Mouse (Mus musculus) spleen, postnatal 10 days (tissue): Measurements from ENCODE around the gene Dlgap1.

Experiments used
- DNase-seq, 2 experiments: peaks; one replicate each; pipeline ENCODE4 v3.0.0; 2021 to 2022; ENCODE audit warnings: low spot score in 2 of 2

Dlgap1 gene

DNA sequence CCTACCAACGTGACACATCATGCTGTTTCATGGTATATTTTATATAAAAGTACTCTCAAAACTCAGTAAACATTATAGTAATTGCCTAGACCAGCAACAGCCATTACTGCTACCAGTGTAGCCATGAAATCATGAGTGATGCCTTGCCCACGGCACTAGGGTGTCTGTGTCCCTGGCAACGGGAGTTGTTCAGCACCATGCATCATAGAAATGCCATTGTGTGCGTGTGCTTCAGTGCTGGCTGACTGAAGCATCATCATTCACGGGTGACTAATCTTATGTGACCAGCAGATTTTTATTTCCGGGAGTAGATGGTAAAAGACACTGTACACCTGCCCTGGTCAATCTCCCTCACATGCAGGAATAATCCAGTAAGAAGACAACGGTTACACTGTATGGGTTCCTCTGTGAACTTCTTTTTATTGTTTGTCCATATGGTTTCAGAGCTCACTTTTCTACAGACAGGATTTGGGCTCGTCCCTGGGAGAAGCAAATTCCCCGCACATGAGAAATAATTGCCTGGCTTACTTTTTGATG, 203.7 kb downstream of the Dlgap1 start:
- DNase-seq = no peak

DNA sequence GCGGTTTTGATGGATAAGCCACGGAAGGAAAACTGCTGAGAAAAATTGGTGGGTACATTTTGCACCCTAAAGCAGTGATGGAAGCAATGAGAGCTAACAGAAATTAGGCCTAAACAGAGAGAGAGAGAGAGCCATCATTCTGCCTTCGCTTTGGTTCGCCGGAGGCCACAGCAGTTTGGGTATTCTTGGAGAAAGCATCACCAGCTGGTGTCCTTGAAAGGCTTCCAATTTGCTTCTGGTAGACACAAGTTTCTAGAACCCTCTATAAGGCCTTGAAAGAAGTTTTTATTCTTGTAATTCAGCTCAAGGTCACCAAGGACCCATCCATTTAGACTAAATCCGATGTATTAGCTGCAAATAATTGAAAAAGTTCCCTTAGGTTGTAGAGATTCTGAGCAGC, 205.0 kb downstream of the Dlgap1 start:
- no peak for DNase-seq

DNA sequence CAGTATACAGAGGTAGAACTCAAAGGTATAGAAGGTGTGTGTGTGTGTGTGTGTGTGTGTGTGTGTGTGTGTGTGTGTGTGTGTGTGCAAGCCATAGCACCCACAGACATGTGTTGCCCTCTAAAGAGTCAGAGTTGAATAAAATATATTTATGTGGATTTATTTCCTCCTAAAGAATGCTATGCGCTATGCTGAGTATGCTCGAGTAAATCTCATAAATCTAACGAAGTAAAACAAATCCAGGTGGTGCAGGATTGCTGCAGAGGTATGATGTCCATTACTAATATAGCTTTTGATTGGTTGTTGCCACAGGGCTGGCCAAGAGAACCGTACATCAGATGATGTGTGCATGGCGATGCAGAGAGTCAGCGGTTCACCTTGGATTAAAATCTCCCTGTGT, 222.4 kb downstream of the Dlgap1 start:
- no peak for DNase-seq

DNA sequence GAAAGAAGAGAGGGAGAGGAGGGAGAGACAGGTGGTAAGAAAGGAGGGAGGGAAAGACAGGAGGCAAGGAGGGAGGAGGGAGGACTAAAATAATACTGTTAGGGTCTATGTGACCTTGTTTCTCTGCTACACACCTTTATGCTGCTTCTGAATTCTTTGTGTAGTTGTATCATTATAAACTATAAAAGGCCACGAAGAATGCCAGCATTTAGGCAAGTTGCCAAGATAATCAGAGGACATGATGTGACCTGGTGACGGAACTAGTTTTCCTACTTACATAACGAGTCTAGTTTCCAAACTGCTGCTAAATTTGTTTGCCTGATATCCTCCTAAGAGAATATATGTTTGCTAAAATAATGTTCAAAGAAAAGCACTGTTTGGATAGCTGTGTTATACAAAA, 254.0 kb downstream of the Dlgap1 start:
- DNase-seq = no peak

DNA sequence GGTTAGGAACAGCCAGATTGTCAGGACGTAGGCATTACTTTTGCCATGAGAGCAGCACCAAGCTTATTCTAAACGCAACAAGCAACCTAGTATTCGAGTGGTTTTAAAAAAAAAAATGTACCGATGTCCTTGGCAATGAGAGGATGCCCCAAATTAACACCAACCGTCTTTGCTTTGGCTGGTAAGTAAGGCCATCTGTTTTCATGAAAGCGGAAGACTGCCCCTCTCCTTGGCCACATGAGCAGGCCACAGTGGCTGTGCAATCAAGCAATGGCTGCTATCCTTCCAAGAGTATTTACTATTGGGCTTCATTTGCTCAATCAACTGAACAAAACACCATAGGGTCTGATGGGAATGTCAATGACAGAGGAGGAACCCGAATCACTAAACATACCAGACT, 278.5 kb downstream of the Dlgap1 start:
- no peak for DNase-seq

DNA sequence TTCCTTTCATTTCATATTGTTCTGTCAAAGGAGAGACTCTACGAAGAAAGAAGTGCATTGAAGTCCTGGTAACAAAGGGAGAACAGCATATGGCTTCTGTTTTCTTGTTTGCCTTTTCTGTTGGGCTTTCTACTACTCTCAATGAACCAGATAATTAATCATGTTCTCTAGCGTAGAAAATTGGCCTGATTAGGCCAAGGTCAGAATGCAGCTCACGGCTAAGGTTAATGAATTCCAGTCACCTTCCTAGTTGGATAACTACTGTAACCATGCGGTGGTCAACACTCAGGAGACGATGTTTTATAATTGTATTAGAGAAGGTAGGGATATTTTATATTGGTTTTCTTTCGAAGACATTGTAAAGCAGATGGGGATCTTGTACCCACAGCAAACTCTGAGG, 279.4 kb downstream of the Dlgap1 start:
- DNase-seq = no peak

DNA sequence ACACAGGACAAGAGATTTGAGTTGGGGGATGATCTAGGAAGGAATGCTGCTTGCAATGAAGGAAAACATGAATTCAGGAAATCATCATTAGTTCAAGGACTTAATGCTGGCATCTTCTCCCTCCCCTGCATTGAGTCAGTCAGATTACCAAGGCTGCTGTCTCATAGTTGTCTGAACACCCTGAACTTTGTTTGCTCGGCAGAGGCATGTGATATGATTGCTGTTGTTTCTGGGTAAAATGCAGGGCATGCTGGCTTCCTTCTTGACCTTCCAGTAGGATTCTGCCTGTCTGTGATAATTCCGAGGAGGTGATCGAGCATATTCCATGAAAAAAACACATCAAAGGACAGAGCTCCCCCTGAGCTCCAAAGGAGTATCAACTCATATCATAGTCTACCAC, 283.6 kb downstream of the Dlgap1 start:
- DNase-seq = no peak

DNA sequence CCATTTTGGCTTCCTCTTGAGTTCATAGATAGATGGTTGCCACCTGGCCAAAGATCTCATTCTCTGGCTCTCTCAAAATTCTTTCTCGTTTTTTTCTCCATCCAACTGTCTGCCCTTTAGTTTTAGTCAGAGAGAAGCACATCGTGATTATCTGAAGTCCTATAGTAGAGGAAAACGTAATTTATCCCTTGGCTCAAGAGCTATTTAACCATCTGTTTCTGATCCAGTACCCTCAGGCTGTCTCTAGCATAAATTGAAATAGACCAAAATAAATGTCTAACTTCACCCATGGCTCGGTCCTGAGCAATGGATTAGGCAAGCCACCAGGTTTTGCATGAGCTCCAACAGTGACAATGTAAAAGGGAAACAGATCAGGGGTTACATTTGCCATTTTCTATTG, 287.5 kb downstream of the Dlgap1 start:
- DNase-seq = no peak

DNA sequence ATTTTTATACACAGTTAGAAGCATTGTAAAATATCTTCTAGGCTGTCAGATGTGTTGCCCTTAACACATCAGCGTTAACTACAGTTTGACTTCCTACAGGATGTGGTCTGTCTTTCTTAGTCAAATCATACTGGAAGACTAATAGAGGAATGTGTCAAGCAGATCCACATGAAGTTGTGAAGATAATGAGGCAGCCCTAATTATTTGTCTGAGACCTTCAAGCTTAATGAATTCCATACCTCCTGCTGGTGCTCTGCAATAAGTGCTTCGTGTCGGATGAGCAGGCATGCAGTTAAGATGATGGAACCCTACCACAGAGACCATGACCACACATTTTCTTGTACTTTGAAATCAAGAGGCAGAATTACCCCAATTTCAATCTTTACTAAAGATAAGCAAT, 294.3 kb downstream of the Dlgap1 start:
- no peak for DNase-seq

DNA sequence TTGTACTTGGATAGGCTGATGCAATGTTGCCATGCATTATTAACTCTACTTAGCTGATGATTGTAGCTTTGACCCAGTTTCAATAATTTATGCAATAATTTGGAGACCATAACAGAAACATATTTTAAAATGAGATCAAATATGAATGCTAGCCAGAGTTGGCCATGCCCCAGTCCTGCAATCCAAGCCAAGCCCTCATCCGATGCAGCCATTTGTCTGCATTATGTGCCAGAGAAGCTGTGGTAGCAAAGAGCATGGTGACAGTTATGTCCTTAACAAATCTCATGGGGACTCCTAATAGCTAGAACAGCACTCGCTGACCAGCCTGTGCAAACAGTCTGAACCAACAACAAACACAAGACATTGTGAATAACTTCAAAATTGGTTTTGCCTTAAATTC, 303.3 kb downstream of the Dlgap1 start:
- DNase-seq = no peak

DNA sequence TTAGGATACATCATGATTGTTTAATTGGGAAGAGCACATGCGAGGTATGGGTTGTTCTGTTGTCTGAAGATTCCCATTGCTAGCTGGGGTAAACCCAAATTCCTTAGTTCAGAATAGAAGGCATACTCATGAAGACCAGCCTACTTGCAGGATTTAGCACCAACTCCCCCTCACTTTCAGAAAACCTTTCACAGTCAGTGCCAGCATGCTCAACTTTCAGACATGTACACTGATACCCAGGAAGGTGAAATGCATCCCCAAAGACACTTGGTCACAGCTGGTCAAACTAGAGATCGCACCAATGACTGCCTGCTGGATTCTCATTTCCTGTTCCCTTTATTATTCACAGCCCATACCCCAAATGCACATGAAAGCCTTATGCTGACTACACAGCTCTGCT, 318.8 kb downstream of the Dlgap1 start:
- DNase-seq = no peak

DNA sequence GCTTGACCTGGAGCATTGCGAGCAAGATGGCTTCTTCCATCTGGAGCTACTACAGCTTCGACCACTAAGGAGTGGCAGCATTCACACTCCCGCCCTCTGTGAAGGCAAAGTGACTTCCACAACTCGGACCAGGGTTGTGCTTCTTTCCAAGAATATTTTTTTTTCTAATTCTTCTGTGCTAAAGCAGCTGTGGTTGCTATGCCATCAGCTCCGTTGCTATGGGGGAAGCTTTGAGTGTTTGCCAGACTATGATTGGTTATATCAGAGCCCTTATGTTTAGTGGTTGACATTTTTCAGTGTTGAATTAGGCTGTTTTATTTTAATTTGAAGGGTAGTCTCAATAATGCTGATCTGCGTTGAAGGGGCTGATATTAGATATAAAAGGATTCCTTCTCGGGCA, 325.2 kb downstream of the Dlgap1 start:
- no peak for DNase-seq

DNA sequence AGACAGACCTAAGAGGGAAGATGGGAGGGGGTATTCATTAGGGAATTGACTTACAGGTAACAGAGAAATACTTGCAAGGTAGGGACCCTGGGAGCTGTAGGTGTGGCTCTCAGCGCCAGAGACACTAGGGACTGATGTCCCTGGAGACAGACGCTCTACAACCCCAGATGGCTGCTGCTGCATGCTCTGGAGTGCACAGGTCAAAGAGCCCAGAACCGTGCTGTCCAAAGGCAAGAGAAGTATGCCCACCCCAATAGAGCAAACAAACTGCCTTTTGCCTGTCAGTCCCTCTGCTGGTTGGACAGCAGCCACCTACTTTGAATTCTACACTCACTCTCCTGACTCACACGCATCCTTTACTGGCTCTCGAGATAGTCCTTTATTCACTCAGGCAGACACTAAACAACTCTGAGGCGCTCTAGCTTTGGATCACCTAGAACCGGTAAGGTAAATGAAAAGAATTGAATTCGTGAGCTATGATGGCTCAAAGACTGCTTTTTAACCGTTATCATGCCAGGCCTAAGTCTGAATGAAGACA, 333.1 kb downstream of the Dlgap1 start:
- no peak for DNase-seq

DNA sequence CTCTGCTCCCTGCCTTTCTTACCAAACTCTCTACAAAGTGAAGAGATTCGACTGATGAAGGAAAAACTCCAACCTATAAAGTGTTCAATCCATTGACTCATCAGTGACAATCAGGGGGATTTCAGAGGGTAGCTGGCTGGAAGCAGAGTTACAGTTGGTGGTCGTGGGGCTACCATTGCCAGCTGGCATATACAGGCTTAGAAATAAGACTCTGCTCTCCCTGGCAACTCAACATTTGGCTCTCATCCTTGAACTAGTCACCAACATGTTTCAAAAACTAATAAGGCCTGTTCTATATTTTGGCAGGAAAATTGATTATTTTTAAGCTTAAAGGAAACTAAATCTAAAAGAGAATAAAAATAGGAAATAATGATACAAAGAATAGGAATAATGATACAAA, 333.8 kb downstream of the Dlgap1 start:
- no peak for DNase-seq

DNA sequence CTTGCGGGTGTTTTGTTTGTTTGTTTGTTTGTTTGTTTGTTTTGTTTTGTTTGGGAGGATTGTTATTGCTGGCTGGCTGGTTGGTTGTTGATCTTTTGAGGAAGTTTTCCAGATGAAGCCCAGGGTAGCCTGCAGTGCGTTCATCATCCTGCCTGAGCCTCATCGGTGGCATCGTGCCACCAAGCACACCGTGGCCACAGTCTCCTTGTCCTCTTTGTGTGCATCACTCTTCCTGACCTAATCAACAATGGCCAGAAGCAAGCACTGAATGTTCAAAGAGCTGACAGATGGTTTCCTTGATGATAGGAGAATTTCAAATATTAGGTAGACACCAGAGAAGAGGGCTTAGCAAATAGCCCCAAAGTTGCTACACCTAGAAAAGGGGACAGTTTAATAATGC, 336.1 kb downstream of the Dlgap1 start:
- DNase-seq = no peak

DNA sequence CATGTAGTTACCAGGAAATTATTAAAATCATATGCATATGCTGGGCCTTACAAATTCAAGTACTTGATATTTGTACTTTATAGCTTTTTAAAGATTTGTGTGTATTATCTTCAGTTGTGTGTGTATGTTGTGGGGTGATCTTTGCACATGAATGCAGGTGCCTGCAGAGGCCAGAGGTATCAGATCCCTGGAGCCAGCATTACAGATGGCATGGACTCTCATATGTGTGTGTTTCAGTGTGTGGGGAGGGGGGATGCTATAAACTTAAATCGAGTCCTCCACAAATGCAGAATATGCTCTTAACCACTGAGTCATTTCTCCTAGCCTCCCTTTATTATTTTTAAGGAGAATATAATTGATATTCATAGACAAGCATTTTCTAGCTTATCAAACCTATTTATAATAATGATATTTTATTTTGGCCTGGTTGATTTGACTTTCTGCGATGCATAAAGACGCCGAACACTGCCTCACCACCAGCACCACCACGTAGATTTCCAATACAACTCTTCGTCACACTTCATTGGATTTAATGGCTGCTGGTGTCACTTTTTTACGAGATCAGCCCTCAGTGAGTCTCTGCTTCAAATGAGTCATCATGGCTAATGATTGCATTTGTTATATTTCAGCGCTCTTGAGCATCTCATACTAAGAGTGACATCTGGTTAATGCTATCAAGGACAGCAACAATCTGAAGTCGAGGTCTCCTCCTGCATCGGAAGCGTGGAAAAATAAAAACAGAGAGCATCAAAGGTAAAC, 338.7 kb downstream of the Dlgap1 start:
- DNase-seq = no peak

DNA sequence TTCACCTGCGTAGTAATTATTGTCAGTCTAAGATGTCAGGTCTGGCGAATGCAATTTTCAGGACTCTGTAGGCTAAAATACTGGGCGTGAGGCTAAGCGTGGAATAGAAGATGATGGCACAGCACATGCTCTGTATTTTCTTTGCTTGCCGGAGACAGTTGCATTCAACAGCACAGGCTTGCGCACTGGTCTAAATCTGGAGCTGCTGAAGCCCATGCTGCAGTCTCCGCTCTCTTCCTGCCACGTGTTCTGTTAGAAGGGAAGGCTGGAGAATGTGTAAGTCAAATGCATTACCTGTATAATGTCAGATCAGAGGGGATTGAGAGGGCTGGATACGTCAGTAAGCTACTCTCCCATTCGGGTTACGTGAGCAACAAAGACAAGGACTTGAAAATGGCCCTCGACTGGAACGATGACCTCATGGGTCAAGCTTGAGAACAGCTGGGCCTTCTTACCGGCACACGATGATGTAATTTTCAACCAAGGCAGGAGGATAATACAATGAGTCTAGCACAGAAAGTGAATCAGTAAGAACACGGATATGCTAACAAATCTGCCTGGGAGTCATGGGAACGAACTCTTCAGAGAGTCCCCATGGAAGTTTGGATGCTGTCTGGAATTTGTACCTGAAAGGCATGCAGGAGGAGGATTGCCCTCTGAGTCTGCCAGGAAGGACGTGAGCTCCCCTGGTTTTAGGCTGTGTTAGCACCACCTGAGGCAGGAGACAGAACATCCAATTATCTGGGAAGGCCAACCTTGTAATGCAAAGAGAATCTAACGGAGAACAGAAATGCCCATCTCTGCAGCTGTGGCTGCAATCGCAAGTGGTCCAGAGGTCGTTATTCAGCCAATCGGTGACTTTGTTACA, 339.7 kb downstream of the Dlgap1 start:
- DNase-seq = no peak

DNA sequence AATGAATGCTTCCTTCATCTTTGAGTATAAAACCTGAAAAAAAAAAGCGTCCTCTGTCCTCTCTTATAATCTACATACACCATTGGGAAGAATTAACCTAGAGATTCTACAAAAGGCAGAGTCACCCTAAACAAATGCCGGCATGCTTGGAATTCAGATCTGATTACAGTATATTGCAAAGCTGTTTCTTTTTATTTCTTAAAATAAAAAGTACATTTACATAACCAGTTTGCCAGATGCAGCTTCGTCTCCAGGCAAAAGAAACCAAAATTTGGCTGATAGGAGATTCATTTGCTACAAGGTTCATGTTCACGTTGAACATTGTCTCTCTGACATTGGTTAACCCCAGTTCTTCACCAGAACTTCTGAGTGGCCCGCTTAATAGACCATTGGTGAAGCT, 347.5 kb downstream of the Dlgap1 start:
- DNase-seq = no peak

DNA sequence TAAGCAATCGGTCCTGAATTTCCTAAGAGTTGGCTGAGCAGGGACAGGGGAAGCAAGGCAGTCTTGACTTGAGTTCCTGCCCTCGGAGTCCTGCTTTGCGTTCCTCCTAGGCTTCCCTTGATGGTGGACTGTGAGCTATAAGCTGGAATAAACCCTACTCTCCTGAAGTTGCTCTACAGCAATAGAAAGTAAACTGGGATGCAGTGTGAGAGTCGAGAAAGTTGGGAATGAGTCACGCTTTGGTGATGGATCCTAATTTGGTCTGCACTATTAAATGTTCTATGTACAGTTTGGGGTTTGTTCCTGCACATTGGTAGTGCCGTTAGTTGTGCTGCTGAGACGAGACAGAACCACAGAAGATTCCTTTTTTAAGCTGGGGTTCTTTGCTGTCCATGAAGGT, 348.9 kb downstream of the Dlgap1 start:
- no peak for DNase-seq

DNA sequence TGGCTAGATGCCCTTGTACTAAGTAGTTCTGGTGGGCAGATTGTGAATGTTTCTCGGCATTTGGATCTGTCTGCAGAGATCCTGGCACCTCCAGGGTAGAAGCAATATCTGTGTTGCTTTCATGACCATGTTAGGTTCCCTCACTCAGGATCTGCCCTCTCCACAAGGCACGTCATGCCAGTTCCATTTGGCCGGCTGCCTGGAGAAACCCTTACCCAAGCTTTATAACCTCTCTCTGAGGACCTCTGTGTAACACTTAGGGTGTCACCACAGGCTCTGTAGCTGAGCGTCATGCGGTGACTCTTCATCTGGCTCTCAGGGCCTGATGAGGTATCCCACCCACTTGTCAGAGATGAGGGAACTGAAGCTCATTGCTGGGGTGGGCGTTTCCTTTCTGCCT, 353.1 kb downstream of the Dlgap1 start:
- DNase-seq = no peak

DNA sequence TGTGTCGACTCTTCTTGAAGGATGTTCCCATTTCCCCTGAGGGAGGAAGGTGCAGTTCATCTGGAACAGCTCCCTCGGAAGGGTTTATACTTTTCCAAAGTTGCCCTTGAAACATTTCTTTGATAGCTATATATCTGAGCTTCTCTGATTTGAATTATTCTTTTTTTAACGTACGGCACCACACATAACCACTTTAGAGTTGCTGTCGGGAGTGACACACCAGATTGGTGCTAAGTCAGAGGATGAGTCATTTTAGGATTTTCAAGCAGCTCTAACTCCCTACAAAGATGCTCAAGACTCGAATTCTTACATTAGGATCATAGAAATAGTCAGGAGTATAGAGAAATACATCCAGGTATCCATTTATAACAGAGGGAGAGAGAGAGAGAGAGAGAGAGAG, 364.6 kb downstream of the Dlgap1 start:
- no peak for DNase-seq

DNA sequence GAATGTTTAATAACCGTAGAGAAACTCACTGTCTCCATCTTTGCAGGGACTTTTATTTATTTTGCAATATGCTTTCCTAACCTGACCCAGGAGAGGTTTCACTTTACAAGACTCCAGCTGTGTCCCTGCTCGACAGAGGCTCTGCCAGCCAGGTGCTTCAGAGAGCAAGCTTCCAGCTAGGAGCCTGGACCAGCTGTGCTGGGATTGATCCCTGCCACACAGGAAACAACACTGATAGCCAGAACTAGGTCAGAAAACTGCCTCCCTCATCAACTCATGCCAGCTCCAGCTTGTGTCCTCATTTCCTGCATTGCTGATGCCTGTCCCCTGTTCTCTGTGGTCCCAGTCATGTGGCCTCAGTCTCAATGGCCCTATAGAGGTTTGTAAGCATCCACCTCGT, 365.3 kb downstream of the Dlgap1 start:
- DNase-seq = no peak

DNA sequence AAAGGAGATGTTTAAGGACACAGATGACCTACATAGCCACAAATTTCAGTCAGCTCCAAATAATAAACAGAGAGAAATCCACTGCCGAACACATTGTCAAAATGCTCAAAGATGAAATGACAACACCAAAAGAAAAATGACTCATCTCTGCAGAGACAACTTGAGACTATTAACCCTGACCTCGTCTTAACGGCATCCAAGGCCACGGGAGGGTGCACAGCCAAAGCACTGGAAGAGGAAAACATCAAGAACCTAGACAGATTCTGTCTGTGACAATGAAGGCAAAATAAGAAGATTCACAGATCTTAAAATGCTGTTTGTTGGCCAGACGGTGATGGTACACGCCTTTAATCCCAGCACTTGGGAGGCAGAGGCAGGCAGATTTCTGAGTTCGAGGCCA, 370.9 kb downstream of the Dlgap1 start:
- no peak for DNase-seq
